Mouse (Mus musculus) gastrocnemius, adult 18-20 months (tissue): ENCODE results near the gene Gm49366. TPM values are rescaled to one million over a fixed set of nuclear protein-coding genes. Genes with fewer than 3 reads are reported as not detected.
"Not testable (repeated sequence)": the region's sequence is repeated elsewhere in the genome, so short reads cannot be mapped to it uniquely, and the experiment has no call there.

Experiments
- DNase-seq: peaks from one replicate; pipeline ENCODE4 v3.0.0; 2021; ENCODE audit warnings: low spot score
- long read RNA-seq, 2 experiments: library from polyadenylated mRNA; stranded (forward); transcript quantifications; one replicate each; pipeline ENCODE4 v2.0.0; 2021
- total RNA-seq, 2 experiments: library from RNA; stranded (reverse); gene quantifications; 2 replicates each; pipeline ENCODE4 v1.2.3; 2021

Gene Gm49366
- not detected for total RNA-seq
- long read RNA-seq, experiment 1 = 0 reads
- long read RNA-seq, experiment 2 = 0 reads

- not testable (repeated sequence) for DNase-seq
Observed at GRCm38 (mm10) chr12:84038691-84039111, at the start of gene Gm49366. TSS of gene Gm49366 (plus strand) at chr12:84038935.

- DNase-seq = no peak
Observed at GRCm38 (mm10) chr12:83989378-83989777, 49.4 kb upstream of the Gm49366 start.

GRCm38 (mm10) chr12:83997221-83997620, 41.5 kb upstream of the Gm49366 start:
- DNase-seq = no peak

- no peak for DNase-seq
Observed at GRCm38 (mm10) chr12:83998341-83999107, 40.2 kb upstream of the Gm49366 start.

- DNase-seq = peak; percentile 84
Observed at GRCm38 (mm10) chr12:83999237-83999636, 39.5 kb upstream of the Gm49366 start.

GRCm38 (mm10) chr12:84000418-84000817, 38.3 kb upstream of the Gm49366 start:
- no peak for DNase-seq

GRCm38 (mm10) chr12:84003866-84004265, 34.9 kb upstream of the Gm49366 start:
- DNase-seq = no peak

GRCm38 (mm10) chr12:84008251-84008650, 30.5 kb upstream of the Gm49366 start:
- DNase-seq = no peak

- no peak for DNase-seq
Observed at GRCm38 (mm10) chr12:84008729-84009128, 30.0 kb upstream of the Gm49366 start.

- peak; percentile 56 for DNase-seq
Observed at GRCm38 (mm10) chr12:84009171-84009965, 29.4 kb upstream of the Gm49366 start, which contains the start of gene Acot1. TSS of gene Acot1 (plus strand) at chr12:84009490.

GRCm38 (mm10) chr12:84010201-84010600, 28.5 kb upstream of the Gm49366 start:
- DNase-seq = no peak

GRCm38 (mm10) chr12:84011251-84012040, 27.3 kb upstream of the Gm49366 start:
- peak; percentile 44 for DNase-seq

GRCm38 (mm10) chr12:84013130-84013529, 25.6 kb upstream of the Gm49366 start:
- DNase-seq = no peak

- DNase-seq = no peak
Observed at GRCm38 (mm10) chr12:84013701-84014100, 25.0 kb upstream of the Gm49366 start.

- DNase-seq = peak; percentile 91
Observed at GRCm38 (mm10) chr12:84020528-84020927, 18.2 kb upstream of the Gm49366 start.

GRCm38 (mm10) chr12:84022266-84022665, 16.5 kb upstream of the Gm49366 start:
- DNase-seq = not testable (repeated sequence)

GRCm38 (mm10) chr12:84023052-84023745, 15.5 kb upstream of the Gm49366 start:
- DNase-seq = no peak

- no peak for DNase-seq
Observed at GRCm38 (mm10) chr12:84025888-84026287, 12.8 kb upstream of the Gm49366 start.

- not testable (repeated sequence) for DNase-seq
Observed at GRCm38 (mm10) chr12:84028328-84028727, 10.4 kb upstream of the Gm49366 start.

GRCm38 (mm10) chr12:84029043-84029442, 9.7 kb upstream of the Gm49366 start:
- not testable (repeated sequence) for DNase-seq
